Mouse (Mus musculus): Measurements from ENCODE around the gene Ppp1r14b. TPM values are rescaled to one million over a fixed set of nuclear protein-coding genes. Genes with fewer than 3 reads are reported as not detected.

Gene Ppp1r14b
- polyA plus RNA-seq, 2 experiments, result 277 to 282 TPM

GRCm38 (mm10) chr19:7013984-7014383 lies 39.2 kb downstream of the Ppp1r14b start:
- H3K4me2 ChIP-seq (replicated peaks; ENCODE audit: low read depth, low read length, severe bottlenecking), result no peak overlapping the region
- ATAC-seq (ENCODE audit: low FRiP score, low read depth) (no peak), DNase-seq (ENCODE audit: low spot score) (no peak)
- no peaks in the 10 kb centered on the region for H3K4me1 ChIP-seq (ENCODE audit: control insufficient read depth, insufficient read depth, low read length)
- no peak for TF ChIP-seq POLR2A (IDR thresholded peaks at IDR 0.05; ENCODE audit: borderline replicate concordance, extremely low read depth, insufficient read depth, insufficient read length)
- H3K27ac ChIP-seq (replicated peaks; ENCODE audit: low read depth, low read length), result no peak overlapping the region
- no peaks in the 10 kb centered on the region for H3K27me3 ChIP-seq (ENCODE audit: control insufficient read depth, insufficient read depth, low read length)
- WGBS, result 85% methylated on average over 9 of the region's 9 CpGs
- no peak overlapping the region for H3K9ac ChIP-seq (ENCODE audit: low read depth, low read length, severe bottlenecking)
- no peak overlapping the region for H3K4me3 ChIP-seq (replicated peaks; ENCODE audit: low read length)
- no peaks in the 10 kb centered on the region for H3K9me3 ChIP-seq (ENCODE audit: control insufficient read depth, low read length)
- peaks cover 17% of the 10 kb centered on the region for H3K36me3 ChIP-seq (ENCODE audit: control insufficient read depth, insufficient read depth, low read length)

- H3K4me1 ChIP-seq (ENCODE audit: control insufficient read depth, insufficient read depth, low read length), result no peaks in the 10 kb centered on the region
- no peak overlapping the region for H3K4me3 ChIP-seq (replicated peaks; ENCODE audit: low read length)
- no peaks in the 10 kb centered on the region for H3K9me3 ChIP-seq (ENCODE audit: control insufficient read depth, low read length)
- no peak for TF ChIP-seq POLR2A (IDR thresholded peaks at IDR 0.05; ENCODE audit: borderline replicate concordance, extremely low read depth, insufficient read depth, insufficient read length)
- ATAC-seq (ENCODE audit: low FRiP score, low read depth) (no peak), DNase-seq (ENCODE audit: low spot score) (no peak)
- H3K36me3 ChIP-seq (ENCODE audit: control insufficient read depth, insufficient read depth, low read length), result peaks cover 23% of the 10 kb centered on the region
- 90% methylated on average over 20 of the region's 20 CpGs for WGBS
- H3K4me2 ChIP-seq (replicated peaks; ENCODE audit: low read depth, low read length, severe bottlenecking), result no peak overlapping the region
- no peaks in the 10 kb centered on the region for H3K27me3 ChIP-seq (ENCODE audit: control insufficient read depth, insufficient read depth, low read length)
- H3K27ac ChIP-seq (replicated peaks; ENCODE audit: low read depth, low read length), result no peak overlapping the region
- no peak overlapping the region for H3K9ac ChIP-seq (ENCODE audit: low read depth, low read length, severe bottlenecking)
Observed at GRCm38 (mm10) chr19:7014481-7015135, 39.8 kb downstream of the Ppp1r14b start.

- no peak overlapping the region for H3K4me3 ChIP-seq (replicated peaks; ENCODE audit: low read length)
- no peak overlapping the region for H3K27ac ChIP-seq (replicated peaks; ENCODE audit: low read depth, low read length)
- ATAC-seq (ENCODE audit: low FRiP score, low read depth), result no peak
- no peaks in the 10 kb centered on the region for H3K9me3 ChIP-seq (ENCODE audit: control insufficient read depth, low read length)
- DNase-seq (ENCODE audit: low spot score), result no peak
- no peaks in the 10 kb centered on the region for H3K4me1 ChIP-seq (ENCODE audit: control insufficient read depth, insufficient read depth, low read length)
- H3K9ac ChIP-seq (ENCODE audit: low read depth, low read length, severe bottlenecking), result no peak overlapping the region
- H3K4me2 ChIP-seq (replicated peaks; ENCODE audit: low read depth, low read length, severe bottlenecking), result no peak overlapping the region
- TF ChIP-seq POLR2A (IDR thresholded peaks at IDR 0.05; ENCODE audit: borderline replicate concordance, extremely low read depth, insufficient read depth, insufficient read length), result no peak
- no peaks in the 10 kb centered on the region for H3K27me3 ChIP-seq (ENCODE audit: control insufficient read depth, insufficient read depth, low read length)
- peaks cover 55% of the 10 kb centered on the region for H3K36me3 ChIP-seq (ENCODE audit: control insufficient read depth, insufficient read depth, low read length)
- WGBS, result 81% methylated on average over 12 of the region's 12 CpGs
Observed at GRCm38 (mm10) chr19:7017541-7018457, 43.0 kb downstream of the Ppp1r14b start.

GRCm38 (mm10) chr19:7018546-7018945 lies 43.8 kb downstream of the Ppp1r14b start:
- Histone ChIP-seq H3K27ac (replicated peaks; ENCODE audit: low read depth, low read length) (no peak overlapping the region), H3K9me3 (ENCODE audit: control insufficient read depth, low read length) (no peaks in the 10 kb centered on the region), H3K36me3 (ENCODE audit: control insufficient read depth, insufficient read depth, low read length) (peaks cover 62% of the 10 kb centered on the region), H3K4me3 (replicated peaks; ENCODE audit: low read length) (no peak overlapping the region), H3K27me3 (ENCODE audit: control insufficient read depth, insufficient read depth, low read length) (no peaks in the 10 kb centered on the region), H3K4me1 (ENCODE audit: control insufficient read depth, insufficient read depth, low read length) (no peaks in the 10 kb centered on the region), H3K9ac (ENCODE audit: low read depth, low read length, severe bottlenecking) (no peak overlapping the region), H3K4me2 (replicated peaks; ENCODE audit: low read depth, low read length, severe bottlenecking) (no peak overlapping the region)
- ATAC-seq (ENCODE audit: low FRiP score, low read depth) (no peak), DNase-seq (ENCODE audit: low spot score) (no peak)
- TF ChIP-seq POLR2A (IDR thresholded peaks at IDR 0.05; ENCODE audit: borderline replicate concordance, extremely low read depth, insufficient read depth, insufficient read length), result no peak
- 90% methylated on average over 11 of the region's 11 CpGs for WGBS

GRCm38 (mm10) chr19:7019191-7019590 lies 44.4 kb downstream of the Ppp1r14b start, which contains the start of gene Fermt3:
Gene Fermt3, minus strand, starts transcription at chr19:7019469.
- Histone ChIP-seq H3K27me3 (ENCODE audit: control insufficient read depth, insufficient read depth, low read length) (no peaks in the 10 kb centered on the region), H3K9ac (ENCODE audit: low read depth, low read length, severe bottlenecking) (no peak within 1 kb of the TSS), H3K27ac (replicated peaks; ENCODE audit: low read depth, low read length) (no peak within 1 kb of the TSS), H3K9me3 (ENCODE audit: control insufficient read depth, low read length) (no peaks in the 10 kb centered on the region), H3K4me3 (replicated peaks; ENCODE audit: low read length) (no peak within 1 kb of the TSS), H3K4me1 (ENCODE audit: control insufficient read depth, insufficient read depth, low read length) (no peaks in the 10 kb centered on the region), H3K4me2 (replicated peaks; ENCODE audit: low read depth, low read length, severe bottlenecking) (no peak within 1 kb of the TSS), H3K36me3 (ENCODE audit: control insufficient read depth, insufficient read depth, low read length) (peaks cover 62% of the 10 kb centered on the region)
- DNase-seq (ENCODE audit: low spot score), result no peak
- no peak for ATAC-seq (ENCODE audit: low FRiP score, low read depth)
- no peak for TF ChIP-seq POLR2A (IDR thresholded peaks at IDR 0.05; ENCODE audit: borderline replicate concordance, extremely low read depth, insufficient read depth, insufficient read length)
- WGBS, result 78% methylated on average over 5 of the region's 5 CpGs
